Mouse (Mus musculus) embryonic fibroblast, embryonic 13.5 days (primary cell): Measurements from ENCODE around the gene Plin3.

Experiments used
- CTCF ChIP-seq: IDR thresholded peaks from 2 replicates; pipeline ENCODE4 v1.5.1; 2011; ENCODE audit warnings: mild to moderate bottlenecking, control low read depth, low read length, moderate library complexity, borderline replicate concordance; ENCODE audit not compliant: insufficient read depth
- POLR2A ChIP-seq: IDR thresholded peaks from 2 replicates; pipeline ENCODE4 v1.6.1; 2011; ENCODE audit warnings: low read depth, mild to moderate bottlenecking, control low read depth, low read length, moderate library complexity

GRCm38 (mm10) chr17:56304718-56305117, 12.0 kb upstream of the Plin3 start:
- TF ChIP-seq POLR2A (no peak), CTCF (no peak)
